Mouse (Mus musculus): ENCODE results near the gene Slc28a2.
A peak's percentile ranks its signal among the peaks of the same experiment; 100 is the strongest.
"Not testable (repeated sequence)": the region's sequence is repeated elsewhere in the genome, so short reads cannot be mapped to it uniquely, and the experiment has no call there.

Gene Slc28a2

GRCm38 (mm10) chr2:122426200-122426599, at the start of gene Slc28a2:
Slc28a2 (plus strand) TSS chr2:122426477.
- not testable (repeated sequence) for DNase-seq (ENCODE audit: low read depth, low spot score)

- DNase-seq (ENCODE audit: low read depth, low spot score) = peak; percentile 95
These were observed 49.0 kb upstream of the Slc28a2 start for GRCm38 (mm10) chr2:122377215-122377674.

DNA sequence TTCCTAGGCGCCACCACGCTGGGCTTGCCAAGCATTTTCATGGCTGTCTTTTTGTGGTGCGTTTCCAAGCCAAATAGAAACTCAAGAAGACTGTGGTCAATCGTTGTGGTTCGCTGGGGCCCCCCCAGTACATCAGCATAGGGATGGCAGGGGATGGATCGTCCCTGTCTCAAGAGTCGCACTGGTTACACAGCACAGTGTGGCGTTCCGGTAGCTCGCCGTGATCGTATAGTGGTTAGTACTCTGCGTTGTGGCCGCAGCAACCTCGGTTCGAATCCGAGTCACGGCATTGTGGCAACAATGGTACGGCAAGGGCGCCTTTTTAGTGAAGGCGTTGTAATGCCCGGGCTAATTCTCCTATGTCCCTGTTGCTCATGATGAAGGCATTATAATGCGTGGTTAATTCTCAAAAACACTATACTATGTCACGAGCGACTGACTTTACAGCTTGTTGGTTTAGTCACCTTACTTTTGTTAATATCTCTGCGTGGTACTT, 48.5 kb upstream of the Slc28a2 start:
- DNase-seq (ENCODE audit: low read depth, low spot score) = no peak

GRCm38 (mm10) chr2:122378421-122379291, 47.6 kb upstream of the Slc28a2 start:
- DNase-seq (ENCODE audit: low read depth, low spot score) = no peak

GRCm38 (mm10) chr2:122379292-122379650, 47.0 kb upstream of the Slc28a2 start:
- no peak for DNase-seq (ENCODE audit: low read depth, low spot score)

GRCm38 (mm10) chr2:122380768-122381311, 45.4 kb upstream of the Slc28a2 start:
- no peak for DNase-seq (ENCODE audit: low read depth, low spot score)

DNA sequence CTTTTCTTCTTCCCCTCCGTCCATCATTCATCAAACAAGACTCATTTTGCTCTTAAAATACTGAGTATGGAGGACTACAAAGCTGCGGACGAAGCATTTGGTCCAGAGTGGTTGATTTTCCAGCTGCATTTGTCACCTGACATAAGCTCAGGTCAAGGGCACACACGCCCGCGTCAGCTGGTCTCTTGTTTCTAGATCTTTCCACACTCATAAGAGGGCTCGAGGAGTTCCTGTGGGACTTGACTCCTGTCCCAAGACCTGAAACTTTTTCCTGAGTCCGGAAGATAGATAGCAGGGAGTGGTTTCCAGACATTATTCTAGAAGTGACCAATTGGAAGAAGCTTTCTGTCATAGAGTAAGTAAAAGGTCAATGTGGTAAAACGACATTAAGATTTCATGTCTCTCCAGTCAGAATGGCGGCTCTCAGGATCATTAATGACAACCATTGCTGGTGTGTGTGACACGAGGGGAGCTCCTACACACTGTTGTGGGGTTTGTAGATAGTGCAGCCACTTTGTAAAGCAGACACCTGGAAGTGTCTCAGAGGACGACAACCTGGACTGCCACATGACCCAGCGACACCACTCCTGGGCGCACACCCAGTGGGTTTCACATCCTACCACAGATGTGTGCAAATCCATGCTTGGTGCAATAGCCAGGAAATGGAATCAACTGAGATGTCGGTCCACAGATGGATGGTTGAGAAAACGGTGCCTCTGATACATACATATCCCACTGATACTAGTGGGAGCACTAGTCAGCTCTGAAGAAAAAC, 44.8 kb upstream of the Slc28a2 start:
- DNase-seq (ENCODE audit: low read depth, low spot score) = no peak

GRCm38 (mm10) chr2:122382121-122382520, 44.2 kb upstream of the Slc28a2 start:
- DNase-seq (ENCODE audit: low read depth, low spot score) = no peak

GRCm38 (mm10) chr2:122385095-122385494, 41.2 kb upstream of the Slc28a2 start:
- DNase-seq (ENCODE audit: low read depth, low spot score) = no peak

- not testable (repeated sequence) for DNase-seq (ENCODE audit: low read depth, low spot score)
These were observed 39.1 kb upstream of the Slc28a2 start for GRCm38 (mm10) chr2:122387135-122387534.

- DNase-seq (ENCODE audit: low read depth, low spot score) = no peak
These were observed 30.1 kb upstream of the Slc28a2 start for GRCm38 (mm10) chr2:122396150-122396549.

GRCm38 (mm10) chr2:122407607-122408006, 18.7 kb upstream of the Slc28a2 start:
- DNase-seq (ENCODE audit: low read depth, low spot score) = no peak

GRCm38 (mm10) chr2:122408928-122409327, 17.3 kb upstream of the Slc28a2 start:
- no peak for DNase-seq (ENCODE audit: low read depth, low spot score)

GRCm38 (mm10) chr2:122426645-122427044, 368 bp downstream of the Slc28a2 start:
- not testable (repeated sequence) for DNase-seq (ENCODE audit: low read depth, low spot score)

GRCm38 (mm10) chr2:122438706-122439482, 12.6 kb downstream of the Slc28a2 start:
- DNase-seq (ENCODE audit: low read depth, low spot score) = not testable (repeated sequence)

GRCm38 (mm10) chr2:122440521-122440920, 14.2 kb downstream of the Slc28a2 start:
- DNase-seq (ENCODE audit: low read depth, low spot score) = not testable (repeated sequence)

GRCm38 (mm10) chr2:122441000-122441933, 15.0 kb downstream of the Slc28a2 start:
- no peak for DNase-seq (ENCODE audit: low read depth, low spot score)

DNA sequence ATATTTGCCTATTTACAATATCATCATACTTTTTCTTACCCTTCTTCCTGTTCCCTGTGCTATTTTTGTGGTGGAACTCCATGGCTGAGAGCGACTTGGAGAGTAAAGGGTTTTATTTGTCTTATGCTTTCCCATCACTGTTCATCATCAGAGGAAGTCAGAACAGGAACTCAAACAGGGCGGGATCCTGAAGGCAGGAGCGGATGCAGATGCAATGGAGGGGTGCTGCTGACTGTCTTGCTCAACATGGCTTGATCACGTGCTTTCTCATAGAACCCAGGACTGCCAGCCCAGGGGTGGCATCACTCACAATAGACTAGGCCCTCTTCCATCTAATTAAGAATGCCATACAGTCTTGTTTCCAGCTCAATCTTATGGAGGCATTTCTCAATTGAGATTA, 24.1 kb downstream of the Slc28a2 start:
- DNase-seq (ENCODE audit: low read depth, low spot score) = no peak

- DNase-seq (ENCODE audit: low read depth, low spot score) = no peak
These were observed 26.1 kb downstream of the Slc28a2 start for GRCm38 (mm10) chr2:122452426-122452825.

GRCm38 (mm10) chr2:122466901-122467300, 40.6 kb downstream of the Slc28a2 start:
- DNase-seq (ENCODE audit: low read depth, low spot score) = no peak

Data from retina, postnatal 7 days (tissue).